Mouse (Mus musculus): ENCODE results near the gene Gm6096. TPM values are rescaled to one million over a fixed set of nuclear protein-coding genes. Genes with fewer than 3 reads are reported as not detected.
"Not testable (repeated sequence)": the region's sequence is repeated elsewhere in the genome, so short reads cannot be mapped to it uniquely, and the experiment has no call there.

The Gm6096 gene
- total RNA-seq (2022), result not detected

- DNase-seq, result no peak
Observed at GRCm38 (mm10) chr7:34250738-34251137, at the start of gene Gm6096. Gene Gm6096, plus strand, starts transcription at chr7:34251038.

GRCm38 (mm10) chr7:34202147-34202546 is 48.7 kb upstream of the Gm6096 start:
- not testable (repeated sequence) for DNase-seq

DNA sequence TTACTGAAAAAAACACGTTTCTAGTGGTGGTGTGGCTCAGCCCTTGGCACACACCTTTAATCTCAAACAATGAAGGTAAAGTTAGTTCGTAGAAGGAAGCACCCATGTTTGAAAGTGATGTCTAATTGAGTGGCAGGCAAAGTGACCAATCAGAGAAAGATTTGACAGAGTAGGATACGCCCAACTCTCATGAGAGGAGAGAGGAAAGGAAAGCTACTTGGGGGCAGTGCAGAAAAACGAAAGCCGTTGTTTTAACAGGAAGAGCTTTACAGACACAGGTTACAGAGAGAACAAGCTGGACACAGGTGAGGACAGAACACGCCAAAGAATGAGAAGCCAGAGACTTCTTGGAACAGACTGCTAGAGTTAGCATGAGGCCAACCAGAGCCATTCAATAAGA is 44.5 kb upstream of the Gm6096 start:
- DNase-seq, result no peak

DNA sequence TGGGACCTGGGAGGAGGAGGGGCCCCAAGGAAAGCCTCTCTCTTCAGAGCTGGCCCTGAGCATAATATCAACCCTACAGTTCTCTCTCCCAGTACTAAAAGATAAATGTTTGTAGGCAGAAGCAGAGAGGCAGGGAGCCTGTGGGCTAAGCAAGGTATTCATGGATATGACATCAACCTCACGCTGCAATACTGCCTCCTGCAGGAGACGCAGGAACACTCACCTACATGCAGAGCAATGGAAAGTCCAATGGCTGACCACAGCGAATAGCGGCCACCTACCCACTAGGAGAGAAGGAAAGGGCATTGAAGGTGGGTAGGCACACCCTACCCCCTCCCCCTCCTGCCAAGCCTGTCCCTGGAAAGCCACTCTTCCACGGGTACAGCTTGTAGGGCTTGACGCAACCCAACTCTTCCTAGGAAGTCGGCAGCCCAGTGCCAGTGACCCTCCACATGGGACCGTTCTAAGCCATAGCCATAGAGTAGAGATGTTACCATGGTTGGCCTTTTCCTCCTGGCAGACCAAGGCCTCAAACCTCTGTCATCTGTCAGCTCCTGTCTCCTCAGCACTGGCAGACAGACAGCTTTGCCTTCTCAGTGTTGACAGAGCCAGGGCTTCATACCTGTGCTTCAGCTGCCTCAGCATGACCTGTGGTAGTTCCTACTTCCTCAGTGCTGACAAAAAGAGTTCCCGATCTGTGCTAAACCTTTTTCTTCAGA is 42.7 kb upstream of the Gm6096 start:
- no peak for DNase-seq

DNA sequence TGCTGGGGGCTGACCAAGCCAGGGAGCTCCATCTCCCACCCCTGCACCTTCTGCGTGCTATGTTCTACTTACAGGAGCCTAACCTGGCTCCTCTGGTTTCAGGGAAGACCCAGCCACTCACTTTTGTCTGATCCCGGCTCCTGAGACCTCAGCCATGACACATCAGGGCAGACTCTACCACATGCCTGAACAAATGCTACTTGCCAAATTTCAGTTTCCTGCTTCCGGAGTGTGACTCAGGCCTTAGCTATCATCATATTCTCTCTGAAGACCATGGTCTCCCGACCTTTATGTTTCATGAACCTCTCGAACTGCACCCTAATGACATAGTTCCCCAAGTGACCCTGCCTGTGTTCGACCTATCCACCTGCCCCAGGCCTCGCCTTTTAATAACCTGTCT is 37.6 kb upstream of the Gm6096 start:
- DNase-seq, result no peak

DNA sequence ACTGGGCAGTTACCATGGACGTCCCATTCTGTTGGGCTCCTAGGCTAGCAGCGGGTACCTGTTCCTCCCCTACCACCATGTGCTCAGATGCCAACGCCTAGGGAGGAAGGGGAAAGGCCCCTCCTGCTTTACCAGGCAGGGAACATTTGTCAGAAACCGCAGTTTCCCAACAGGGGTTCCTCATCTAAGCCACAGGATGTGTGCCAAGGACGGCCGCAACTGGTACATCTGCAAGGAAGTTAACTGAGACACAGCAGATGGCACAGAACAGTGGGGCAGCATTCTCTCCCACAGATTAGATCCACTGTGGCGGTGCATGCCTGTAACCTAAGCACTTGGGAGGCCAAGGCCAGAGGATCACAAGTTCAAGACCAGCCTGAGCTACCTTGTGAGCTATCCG is 36.2 kb upstream of the Gm6096 start:
- no peak for DNase-seq

GRCm38 (mm10) chr7:34215481-34215880 is 35.4 kb upstream of the Gm6096 start:
- DNase-seq, result no peak

DNA sequence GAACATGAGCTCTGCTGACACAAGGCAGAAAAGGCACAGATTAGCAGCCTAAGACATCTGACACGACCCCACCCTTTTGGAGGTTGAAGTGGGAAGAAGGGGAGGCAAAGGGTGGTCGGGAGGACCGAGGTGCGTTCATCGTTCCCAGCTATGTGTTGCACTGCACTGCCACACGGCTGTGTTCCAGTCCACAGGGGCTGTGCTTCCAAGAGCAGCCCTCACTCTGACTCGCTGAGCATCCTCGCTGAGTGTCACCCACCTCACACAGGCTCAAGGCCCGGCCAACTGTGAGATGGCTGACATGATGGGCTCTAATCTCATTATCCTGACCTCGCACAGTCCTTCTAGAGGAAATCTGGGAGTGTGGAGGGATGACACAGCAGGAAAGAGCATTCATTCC is 34.4 kb upstream of the Gm6096 start:
- DNase-seq, result no peak

- no peak for DNase-seq
Observed at GRCm38 (mm10) chr7:34218496-34218895, 32.3 kb upstream of the Gm6096 start.

- DNase-seq, result no peak
Observed at GRCm38 (mm10) chr7:34221594-34222250, 29.1 kb upstream of the Gm6096 start.

GRCm38 (mm10) chr7:34222340-34222739 is 28.5 kb upstream of the Gm6096 start:
- no peak for DNase-seq

DNA sequence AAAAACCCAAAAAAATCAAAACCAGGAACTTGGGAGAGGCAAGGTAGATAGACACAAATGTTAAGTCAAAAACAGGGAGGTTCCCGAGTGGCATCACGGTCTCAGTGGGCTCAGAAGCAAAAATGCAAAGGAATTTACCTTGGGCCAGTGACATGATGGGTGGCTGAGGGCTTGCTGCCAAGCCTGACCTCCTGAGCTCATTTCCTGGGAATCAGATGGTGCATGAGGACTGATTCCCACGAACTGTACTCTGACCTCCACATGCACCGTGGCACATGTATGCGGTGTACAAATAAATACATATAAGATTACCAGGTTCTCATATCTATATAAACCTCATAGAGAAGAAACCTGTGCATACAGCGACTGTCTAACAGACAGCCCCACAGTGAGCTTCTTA is 26.5 kb upstream of the Gm6096 start:
- DNase-seq, result no peak

GRCm38 (mm10) chr7:34226086-34226485 is 24.8 kb upstream of the Gm6096 start:
- DNase-seq, result no peak

GRCm38 (mm10) chr7:34226846-34227245 is 24.0 kb upstream of the Gm6096 start:
- no peak for DNase-seq

GRCm38 (mm10) chr7:34228641-34229040 is 22.2 kb upstream of the Gm6096 start:
- no peak for DNase-seq

GRCm38 (mm10) chr7:34229153-34229552 is 21.7 kb upstream of the Gm6096 start:
- no peak for DNase-seq

DNA sequence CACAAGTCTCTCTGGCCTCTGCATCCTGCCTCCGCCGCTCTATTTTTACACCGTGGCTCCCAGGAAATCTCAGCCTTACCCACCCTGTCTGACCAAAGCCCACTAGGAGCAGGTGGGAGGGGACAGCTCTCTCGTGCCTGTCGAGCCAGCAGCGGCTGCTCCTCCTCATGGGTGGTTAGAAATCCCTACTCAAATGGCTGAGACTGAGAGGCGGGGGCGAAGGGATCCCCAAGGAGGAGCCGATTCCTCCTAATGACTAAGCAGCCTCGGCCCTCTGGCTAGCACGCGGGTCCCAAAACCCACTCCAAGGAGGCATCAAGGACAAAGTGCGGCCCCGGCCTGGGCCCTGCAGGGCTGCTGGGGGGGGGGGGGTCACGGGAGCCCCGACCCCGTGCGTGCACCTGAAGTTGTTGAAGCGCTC is 21.1 kb upstream of the Gm6096 start:
- peak; percentile 43 for DNase-seq

DNA sequence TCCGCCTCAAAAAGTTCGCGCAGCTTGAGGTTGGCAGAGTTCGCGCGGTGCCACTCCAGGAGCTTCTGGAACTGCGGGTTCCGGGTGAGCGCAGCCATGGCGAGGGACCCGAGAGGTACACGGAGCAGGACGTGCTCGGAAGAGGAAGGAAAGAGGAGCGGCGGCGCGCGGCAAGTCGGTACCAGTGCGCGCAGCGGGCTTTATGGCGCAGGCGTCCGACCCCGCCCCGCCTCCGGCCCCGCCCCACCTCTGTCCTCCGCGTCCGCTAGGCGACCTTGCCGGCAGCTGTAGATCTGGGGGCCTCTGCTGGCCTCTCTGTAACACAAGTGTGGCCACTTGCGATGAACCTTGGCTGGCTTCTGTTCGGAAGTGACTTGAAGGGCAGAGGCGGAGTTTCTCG is 20.7 kb upstream of the Gm6096 start, which contains the start of gene Gpi1:
TSS of gene Gpi1 (minus strand) at position 221 of the 400 bp plus-strand sequence.
- peak; percentile 72 for DNase-seq

DNA sequence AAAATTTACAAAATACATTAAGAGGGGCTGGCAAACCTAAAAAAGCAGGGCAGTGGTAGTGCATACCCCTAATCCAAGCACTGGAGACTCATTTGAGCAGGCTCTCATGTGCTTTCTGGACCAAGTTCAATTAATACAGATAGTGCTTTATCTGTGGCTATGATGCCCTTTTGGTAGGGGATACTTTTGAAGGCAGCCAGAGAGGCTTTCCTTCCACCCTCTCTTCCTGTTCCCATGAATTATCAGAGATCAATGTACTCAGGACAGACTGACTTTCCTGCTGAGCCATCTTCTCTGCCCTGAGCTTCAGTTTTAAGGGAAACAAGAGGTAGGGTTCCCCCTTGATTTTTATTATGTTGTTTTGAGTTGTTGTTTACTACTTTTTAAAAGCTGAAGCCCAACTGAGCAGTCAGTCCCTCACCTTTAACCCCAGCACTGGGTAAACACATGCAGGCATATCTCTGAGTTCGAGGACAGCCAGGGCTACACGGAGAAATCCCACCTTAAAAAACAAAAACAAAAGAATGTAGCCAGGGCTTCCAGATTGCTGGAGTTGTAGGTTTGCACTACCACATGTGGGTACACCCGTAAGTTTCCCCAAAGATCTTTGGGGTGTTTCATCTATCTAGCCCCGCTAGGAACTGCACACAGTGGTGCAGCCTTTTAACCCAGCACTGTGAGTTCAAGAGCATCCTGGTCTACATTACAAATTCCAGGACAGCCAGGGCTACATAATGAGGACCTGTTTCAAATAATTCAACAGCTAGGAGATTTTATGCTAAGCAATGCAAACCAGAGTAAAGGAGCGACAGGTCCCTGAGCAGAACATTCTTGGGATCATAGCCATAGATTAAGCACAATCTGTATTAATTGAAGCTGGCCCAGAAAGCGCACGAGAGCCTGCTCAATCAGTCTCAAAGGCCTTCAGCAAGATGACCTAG is 17.8 kb upstream of the Gm6096 start:
- DNase-seq, result no peak

- peak; percentile 99 for DNase-seq
Observed at GRCm38 (mm10) chr7:34233909-34234609, 16.8 kb upstream of the Gm6096 start.

- no peak for DNase-seq
Observed at GRCm38 (mm10) chr7:34234610-34235561, 16.0 kb upstream of the Gm6096 start.

All from adrenal gland, adult 8-10 months (tissue).